Mouse (Mus musculus): Measurements from ENCODE around the gene Pnmt. TPM values are rescaled to one million over a fixed set of nuclear protein-coding genes. Genes with fewer than 3 reads are reported as not detected.

The Pnmt gene
- polyA plus RNA-seq, 1 experiment from 2014 or later, result 3.8 TPM

DNA sequence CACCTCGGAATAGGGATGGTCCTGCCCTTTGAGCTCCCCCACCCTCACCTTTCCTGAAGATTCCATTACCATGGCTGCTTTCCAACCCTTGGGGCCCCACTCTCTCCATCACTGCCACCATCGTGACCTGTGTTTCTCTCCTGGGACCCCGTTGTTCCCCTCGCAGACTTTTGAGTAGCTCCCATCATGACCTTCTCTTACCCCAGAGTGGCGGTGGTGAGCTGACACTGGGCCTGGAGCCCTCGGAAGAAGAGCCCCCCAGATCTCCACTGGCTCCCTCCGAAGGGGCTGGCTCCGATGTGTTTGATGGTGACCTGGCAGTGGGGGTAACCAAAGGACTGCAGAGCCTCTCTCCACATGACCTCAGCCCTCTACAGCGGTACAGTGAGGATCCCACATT is 49.5 kb downstream of the Pnmt start:
- 87% methylated on average over 9 of the region's 9 CpGs for WGBS
- no peaks in the 10 kb centered on the region for H3K27me3 ChIP-seq
- H3K4me1 ChIP-seq, result peaks cover 9% of the 10 kb centered on the region
- H3K27ac ChIP-seq, result no peak overlapping the region
- H3K9me3 ChIP-seq (replicated peaks), result no peaks in the 10 kb centered on the region
- no peak overlapping the region for H3K4me2 ChIP-seq
- H3K9ac ChIP-seq, result no peak overlapping the region
- no peak overlapping the region for H3K4me3 ChIP-seq (replicated peaks)
- ATAC-seq (replicated peaks; ENCODE audit: low FRiP score), result no peak
- peaks cover 68% of the 10 kb centered on the region for H3K36me3 ChIP-seq

GRCm38 (mm10) chr11:98437441-98437840 is 51.2 kb downstream of the Pnmt start:
- Histone ChIP-seq H3K9me3 (replicated peaks) (no peaks in the 10 kb centered on the region), H3K4me2 (peak overlapping the region; percentile 78; the same call in 1 of the 2 replicates), H3K27ac (0 out of 2 replicates have a peak overlapping the region, but pooled peaks have one; percentile 48), H3K4me1 (peaks cover 9% of the 10 kb centered on the region), H3K36me3 (peaks cover 51% of the 10 kb centered on the region), H3K9ac (no peak overlapping the region), H3K4me3 (replicated peaks) (peak overlapping the region; percentile 65; the same call in 1 of the 2 replicates), H3K27me3 (no peaks in the 10 kb centered on the region)
- ATAC-seq (replicated peaks; ENCODE audit: low FRiP score), result no peak
- WGBS, result 77% methylated on average over 6 of the region's 6 CpGs

Other genes starting within 250 kb of the Pnmt start
- gene Fbxl20, start 236.0 kb upstream of the Pnmt start, polyA plus RNA-seq (2015; fragmentation: Nextera tagmentation; extraction: Ambion mirVana), result 18.0 and 20.3 TPM in 2 replicates
- gene Med1, start 193.2 kb upstream of the Pnmt start, polyA plus RNA-seq (2015; fragmentation: Nextera tagmentation; extraction: Ambion mirVana), result 66.6 and 72.8 TPM in 2 replicates
- gene Cdk12, start 183.4 kb upstream of the Pnmt start, polyA plus RNA-seq (2015; fragmentation: Nextera tagmentation; extraction: Ambion mirVana), result 10.9 and 11.9 TPM in 2 replicates
- not detected in 2 replicates for gene Neurod2, start 56.8 kb upstream of the Pnmt start, polyA plus RNA-seq (2015; fragmentation: Nextera tagmentation; extraction: Ambion mirVana)
- gene Ppp1r1b, start 38.0 kb upstream of the Pnmt start, polyA plus RNA-seq (2015; fragmentation: Nextera tagmentation; extraction: Ambion mirVana), result 2.8 and 6.8 TPM in 2 replicates
- 46.4 and 53.1 TPM in 2 replicates for gene Stard3, start 28.1 kb upstream of the Pnmt start, polyA plus RNA-seq (2015; fragmentation: Nextera tagmentation; extraction: Ambion mirVana)
- gene Tcap, start 2.6 kb upstream of the Pnmt start, polyA plus RNA-seq (2015; fragmentation: Nextera tagmentation; extraction: Ambion mirVana), result 2.5 and 3.5 TPM in 2 replicates
- 16.9 and 17.5 TPM in 2 replicates for gene Pgap3, start 14.0 kb downstream of the Pnmt start, polyA plus RNA-seq (2015; fragmentation: Nextera tagmentation; extraction: Ambion mirVana)
- 46.2 and 48.0 TPM in 2 replicates for gene Erbb2, start 26.0 kb downstream of the Pnmt start, polyA plus RNA-seq (2015; fragmentation: Nextera tagmentation; extraction: Ambion mirVana)
- gene Mien1, start 52.5 kb downstream of the Pnmt start, polyA plus RNA-seq (2015; fragmentation: Nextera tagmentation; extraction: Ambion mirVana), result 101 and 106 TPM in 2 replicates
- 68.8 and 69.8 TPM in 2 replicates for gene Grb7, start 59.9 kb downstream of the Pnmt start, polyA plus RNA-seq (2015; fragmentation: Nextera tagmentation; extraction: Ambion mirVana)
- gene Ikzf3, start 159.6 kb downstream of the Pnmt start, polyA plus RNA-seq (2015; fragmentation: Nextera tagmentation; extraction: Ambion mirVana), result 0.43 and 0.44 TPM in 2 replicates
- gene Zpbp2, start 164.6 kb downstream of the Pnmt start, polyA plus RNA-seq (2015; fragmentation: Nextera tagmentation; extraction: Ambion mirVana), result 0.12 and 0.27 TPM in 2 replicates
- gene Ormdl3, start 200.9 kb downstream of the Pnmt start, polyA plus RNA-seq (2015; fragmentation: Nextera tagmentation; extraction: Ambion mirVana), result 59.4 and 61.1 TPM in 2 replicates
- gene Lrrc3c, start 211.8 kb downstream of the Pnmt start, polyA plus RNA-seq (2015; fragmentation: Nextera tagmentation; extraction: Ambion mirVana), result not detected in 2 replicates
- gene Gm12355, start 239.2 kb downstream of the Pnmt start, polyA plus RNA-seq (2015; fragmentation: Nextera tagmentation; extraction: Ambion mirVana), result 1.1 and 1.5 TPM in 2 replicates
- gene Gsdma3, start 239.9 kb downstream of the Pnmt start, polyA plus RNA-seq (2015; fragmentation: Nextera tagmentation; extraction: Ambion mirVana), result not detected in 2 replicates

Data from kidney, embryonic 15.5 days (tissue).